Mouse (Mus musculus) cerebellum, postnatal 4 days (tissue): ENCODE measurements around the gene Rmi1.
"Not testable (repeated sequence)": the region's sequence is repeated elsewhere in the genome, so short reads cannot be mapped to it uniquely, and the experiment has no call there.

Experiments used
- DNase-seq, 2 experiments: peaks; one replicate each; pipeline ENCODE4 v3.0.0; 2022; ENCODE audit warnings: low spot score in 2 of 2, mixed read lengths in 1 of 2

The Rmi1 gene

GRCm38 (mm10) chr13:58402003-58402743, at the start of gene Rmi1:
Gene Rmi1 (plus strand): TSS chr13:58402248.
- DNase-seq, result peak; percentile 97 to 98

GRCm38 (mm10) chr13:58352996-58353395, 49.1 kb upstream of the Rmi1 start:
- DNase-seq, result no peak

GRCm38 (mm10) chr13:58358629-58359303, 43.3 kb upstream of the Rmi1 start, which contains the start of gene Kif27:
Gene Kif27 (minus strand): TSS chr13:58359122.
- peak in 1 of 2 experiments; percentile 35 for DNase-seq

- DNase-seq, result no peak
Measured at GRCm38 (mm10) chr13:58359304-58359653, 42.8 kb upstream of the Rmi1 start.

GRCm38 (mm10) chr13:58364353-58365175, 37.5 kb upstream of the Rmi1 start:
- no peak for DNase-seq

- not testable (repeated sequence) for DNase-seq
Measured at GRCm38 (mm10) chr13:58365179-58365578, 36.9 kb upstream of the Rmi1 start.

GRCm38 (mm10) chr13:58366373-58366772, 35.7 kb upstream of the Rmi1 start:
- no peak for DNase-seq

- no peak for DNase-seq
Measured at GRCm38 (mm10) chr13:58367641-58368040, 34.4 kb upstream of the Rmi1 start.

GRCm38 (mm10) chr13:58368835-58369234, 33.2 kb upstream of the Rmi1 start:
- DNase-seq, result no peak

- no peak for DNase-seq
Measured at GRCm38 (mm10) chr13:58372278-58373152, 29.5 kb upstream of the Rmi1 start.

GRCm38 (mm10) chr13:58373153-58373470, 28.9 kb upstream of the Rmi1 start:
- DNase-seq, result no peak

- DNase-seq, result no peak
Measured at GRCm38 (mm10) chr13:58384371-58384770, 17.7 kb upstream of the Rmi1 start.

- DNase-seq, result peak; percentile 30 to 68
Measured at GRCm38 (mm10) chr13:58384779-58385546, 17.1 kb upstream of the Rmi1 start, which contains the start of gene 2210016F16Rik. Gene 2210016F16Rik (minus strand): TSS chr13:58385225.

- no peak for DNase-seq
Measured at GRCm38 (mm10) chr13:58385547-58385920, 16.5 kb upstream of the Rmi1 start.

- peak; percentile 47 to 73 for DNase-seq
Measured at GRCm38 (mm10) chr13:58387948-58388347, 14.1 kb upstream of the Rmi1 start.

- no peak for DNase-seq
Measured at GRCm38 (mm10) chr13:58388379-58388778, 13.7 kb upstream of the Rmi1 start.

- no peak for DNase-seq
Measured at GRCm38 (mm10) chr13:58389324-58389951, 12.6 kb upstream of the Rmi1 start.

GRCm38 (mm10) chr13:58394392-58394791, 7.7 kb upstream of the Rmi1 start:
- not testable (repeated sequence) for DNase-seq

- DNase-seq, result no peak
Measured at GRCm38 (mm10) chr13:58397651-58398050, 4.4 kb upstream of the Rmi1 start.

GRCm38 (mm10) chr13:58400576-58400975, 1.5 kb upstream of the Rmi1 start:
- DNase-seq, result no peak
